ENCODE assay signal across 23 mouse cellular contexts in genomic region chr1:40282394-40282793, GRCm38 (mm10). TPM values are rescaled to one million over a fixed set of nuclear protein-coding genes. Genes with fewer than 3 reads are reported as not detected.
A peak's percentile ranks its signal among the peaks of the same experiment; 100 is the strongest.
DNase-seq lines count a peak whose midpoint lies in the region; ATAC-seq and TF ChIP-seq lines count a peak whose summit lies in the region.
"Had no signal": no experiment of that assay in that cellular context is flagged by ENCODE, and none has a peak within 500 bp of the region (broad histone marks: within the 10 kb centered on the region; RNA-seq: fewer than 3 reads in every experiment).

No protein-coding gene starts in this region.

- WGBS in embryonic facial prominence, embryonic 14.5 days: 64% methylated on average over 3 of the region's 3 CpGs
- 85% methylated on average over 3 of the region's 3 CpGs for WGBS in embryonic facial prominence, embryonic 10.5 days
- 79% methylated on average over 3 of the region's 3 CpGs for WGBS in midbrain, postnatal 0 days
- 78% methylated on average over 3 of the region's 3 CpGs for WGBS in midbrain, embryonic 13.5 days

- H3K9me3 ChIP-seq in embryonic facial prominence, embryonic 14.5 days (ENCODE audit: control insufficient read depth, low read length): no peaks in the 10 kb centered on the region
- H3K9me3 ChIP-seq in embryonic facial prominence, embryonic 10.5 days: no peaks in the 10 kb centered on the region
- H3K9me3 ChIP-seq in midbrain, postnatal 0 days (ENCODE audit: low read length): no peaks in the 10 kb centered on the region
- no peaks in the 10 kb centered on the region for H3K9me3 ChIP-seq in midbrain, embryonic 13.5 days
- H3K9me3 ChIP-seq: hindbrain, embryonic 13.5 days; liver, embryonic 13.5 days; midbrain, embryonic 15.5 days had no signal

- no peaks in the 10 kb centered on the region for H3K27me3 ChIP-seq in embryonic facial prominence, embryonic 14.5 days (replicated peaks; ENCODE audit: control insufficient read depth, insufficient read depth, low read length)
- no peaks in the 10 kb centered on the region for H3K27me3 ChIP-seq in embryonic facial prominence, embryonic 10.5 days (replicated peaks; ENCODE audit: low read depth, poor library complexity, severe bottlenecking)
- no peaks in the 10 kb centered on the region for H3K27me3 ChIP-seq in midbrain, postnatal 0 days (ENCODE audit: insufficient read depth, low read length)
- no peaks in the 10 kb centered on the region for H3K27me3 ChIP-seq in midbrain, embryonic 13.5 days
- H3K27me3 ChIP-seq: hindbrain, embryonic 13.5 days; liver, embryonic 13.5 days; midbrain, embryonic 15.5 days had no signal

- no peaks in the 10 kb centered on the region; the same call in 1 of the 2 replicates for H3K4me1 ChIP-seq in embryonic facial prominence, embryonic 14.5 days (ENCODE audit: control insufficient read depth, insufficient read depth, low read length)
- no peaks in the 10 kb centered on the region for H3K4me1 ChIP-seq in embryonic facial prominence, embryonic 10.5 days
- no peaks in the 10 kb centered on the region for H3K4me1 ChIP-seq in midbrain, postnatal 0 days (ENCODE audit: insufficient read depth, low read length)
- no peaks in the 10 kb centered on the region for H3K4me1 ChIP-seq in midbrain, embryonic 13.5 days (replicated peaks)
- H3K4me1 ChIP-seq: hindbrain, embryonic 13.5 days; midbrain, embryonic 15.5 days had no signal

- no peak overlapping the region for H3K4me2 ChIP-seq in embryonic facial prominence, embryonic 14.5 days (ENCODE audit: low read depth, low read length)
- H3K4me2 ChIP-seq in midbrain, postnatal 0 days (ENCODE audit: low read depth, low read length, poor library complexity, severe bottlenecking): no peak overlapping the region
- no peak overlapping the region for H3K4me2 ChIP-seq in midbrain, embryonic 13.5 days (replicated peaks)
- H3K4me2 ChIP-seq: hindbrain, embryonic 13.5 days; liver, embryonic 13.5 days; midbrain, embryonic 15.5 days had no signal

- H3K36me3 ChIP-seq in embryonic facial prominence, embryonic 14.5 days (ENCODE audit: control insufficient read depth, insufficient read depth, low read length): no peaks in the 10 kb centered on the region
- no peaks in the 10 kb centered on the region for H3K36me3 ChIP-seq in embryonic facial prominence, embryonic 10.5 days (replicated peaks)
- no peaks in the 10 kb centered on the region for H3K36me3 ChIP-seq in midbrain, postnatal 0 days (ENCODE audit: insufficient read depth, low read length)
- H3K36me3 ChIP-seq in midbrain, embryonic 13.5 days: no peaks in the 10 kb centered on the region
- H3K36me3 ChIP-seq: hindbrain, embryonic 13.5 days; midbrain, embryonic 15.5 days had no signal

- no peak overlapping the region for H3K9ac ChIP-seq in embryonic facial prominence, embryonic 14.5 days (ENCODE audit: low read depth, low read length)
- H3K9ac ChIP-seq in midbrain, postnatal 0 days (replicated peaks; ENCODE audit: low read length, poor library complexity, severe bottlenecking): no peak overlapping the region
- H3K9ac ChIP-seq in midbrain, embryonic 13.5 days (replicated peaks): no peak overlapping the region
- H3K9ac ChIP-seq: forebrain, postnatal 0 days; hindbrain, embryonic 13.5 days; liver, embryonic 13.5 days; midbrain, embryonic 15.5 days had no signal

- TF ChIP-seq CTCF in midbrain, postnatal 0 days (IDR thresholded peaks at IDR 0.05): no peak

- H3K4me3 ChIP-seq in embryonic facial prominence, embryonic 14.5 days (ENCODE audit: low read depth, low read length): no peak overlapping the region
- H3K4me3 ChIP-seq in embryonic facial prominence, embryonic 10.5 days: no peak overlapping the region
- no peak overlapping the region for H3K4me3 ChIP-seq in midbrain, postnatal 0 days (ENCODE audit: low read depth, low read length)
- H3K4me3 ChIP-seq in midbrain, embryonic 13.5 days (replicated peaks): no peak overlapping the region
- H3K4me3 ChIP-seq: hindbrain, embryonic 13.5 days; left cerebral cortex, adult 2 months; liver, embryonic 13.5 days; midbrain, embryonic 15.5 days had no signal

- no peak overlapping the region for H3K27ac ChIP-seq in embryonic facial prominence, embryonic 14.5 days (replicated peaks; ENCODE audit: low read depth, low read length)
- H3K27ac ChIP-seq in embryonic facial prominence, embryonic 10.5 days (replicated peaks): no peak overlapping the region
- H3K27ac ChIP-seq in midbrain, postnatal 0 days (ENCODE audit: low read depth, low read length): no peak overlapping the region
- H3K27ac ChIP-seq in midbrain, embryonic 13.5 days: no peak overlapping the region
- H3K27ac ChIP-seq: hindbrain, embryonic 13.5 days; left cerebral cortex, adult 2 months; liver, embryonic 13.5 days; midbrain, embryonic 15.5 days; stomach, postnatal 0 days had no signal

- 0 out of 2 replicates have a peak, but pooled peaks have one; percentile 15 for ATAC-seq in embryonic facial prominence, embryonic 14.5 days (ENCODE audit: low read depth)
- no peak for ATAC-seq in midbrain, postnatal 0 days (ENCODE audit: low FRiP score)
- no peak for ATAC-seq in midbrain, embryonic 13.5 days
- ATAC-seq: CD4-positive, CD25-positive, alpha-beta regulatory T cell, adult 4 months; forebrain, postnatal 0 days; inflammation-experienced regulatory T-cells, adult 6 months; midbrain, embryonic 15.5 days had no signal

- DNase-seq in embryonic facial prominence, embryonic 14.5 days (ENCODE audit: low spot score): peak; percentile 71
- no peak for DNase-seq in embryonic facial prominence, embryonic 10.5 days (ENCODE audit: low spot score)
- peak; percentile 50 for DNase-seq in midbrain, postnatal 0 days (ENCODE audit: low spot score)
- peak; percentile 11 for DNase-seq in adrenal gland, postnatal 25 days
- DNase-seq in layer of hippocampus, postnatal 25 days (ENCODE audit: extremely low spot score in 1 of 2, low spot score in 1 of 2): no peak
- DNase-seq in right cerebral cortex, postnatal 25 days: no peak
- DNase-seq: cerebellum, adult 11 months; forebrain, postnatal 0 days; gastrocnemius, postnatal 25 days; kidney, adult 18-20 months; kidney, postnatal 4 days; layer of hippocampus, adult 9-11 months; liver, embryonic 13.5 days; lung, adult 2 months; thymus, adult 2 months; thymus, postnatal 4 days had no signal

RNA-seq across cellular contexts. Expression of gene Il1rl2, which starts 42.0 kb away (rescaled TPM):
- 6.1 and 6.3 TPM in 2 replicates for polyA plus RNA-seq in embryonic facial prominence, embryonic 14.5 days (2014; fragmentation: Nextera tagmentation; extraction: Ambion mirVana)
- polyA plus RNA-seq in embryonic facial prominence, embryonic 10.5 days (2016; fragmentation: Nextera tagmentation; extraction: Ambion mirVana): 1.8 and 2.1 TPM in 2 replicates
- total RNA-seq in midbrain, postnatal 0 days (2014; rRNA removed): 0.38 and 0.82 TPM in 2 replicates
- polyA plus RNA-seq in midbrain, postnatal 0 days (2015; fragmentation: Nextera tagmentation; extraction: Ambion mirVana): 0.47 and 0.84 TPM in 2 replicates
- 0.89 and 1.0 TPM in 2 replicates for polyA plus RNA-seq in midbrain, embryonic 13.5 days (2015; fragmentation: Nextera tagmentation; extraction: Ambion mirVana)
- 0.95 and 1.4 TPM in 2 replicates for total RNA-seq in adrenal gland, postnatal 25 days (2021)
- total RNA-seq in layer of hippocampus, postnatal 25 days (2021): under 1 TPM; 0.28 to 0.42 TPM

RNA-seq across cellular contexts. Expression of gene Il1r1, which starts 57.5 kb away (rescaled TPM):
- polyA plus RNA-seq in embryonic facial prominence, embryonic 14.5 days (2014; fragmentation: Nextera tagmentation; extraction: Ambion mirVana): 9.3 and 9.6 TPM in 2 replicates
- 0.45 and 0.62 TPM in 2 replicates for polyA plus RNA-seq in embryonic facial prominence, embryonic 10.5 days (2016; fragmentation: Nextera tagmentation; extraction: Ambion mirVana)
- total RNA-seq in midbrain, postnatal 0 days (2014; rRNA removed): 0.71 and 1.0 TPM in 2 replicates
- 0.49 and 0.63 TPM in 2 replicates for polyA plus RNA-seq in midbrain, postnatal 0 days (2015; fragmentation: Nextera tagmentation; extraction: Ambion mirVana)
- polyA plus RNA-seq in midbrain, embryonic 13.5 days (2015; fragmentation: Nextera tagmentation; extraction: Ambion mirVana): 0.45 and 0.55 TPM in 2 replicates
- total RNA-seq in adrenal gland, postnatal 25 days (2021): 3.4 and 3.6 TPM in 2 replicates
- 1 to 10 TPM; 7.3 to 7.6 TPM for total RNA-seq in layer of hippocampus, postnatal 25 days (2021)
- polyA plus RNA-seq: CD4-positive, CD25-positive, alpha-beta regulatory T cell, adult 4 months had no signal

Comparison
In these comparisons a context has a peak if more than half of its experiments do, and no peak if none do; other contexts are left out.
1. DNase-seq: peak in embryonic facial prominence, embryonic 14.5 days (single experiment), midbrain, postnatal 0 days (single experiment) and adrenal gland, postnatal 25 days (single experiment); none in embryonic facial prominence, embryonic 10.5 days (single experiment), layer of hippocampus, postnatal 25 days (0 of 2) and right cerebral cortex, postnatal 25 days (single experiment).